Mouse (Mus musculus): ENCODE results near the gene Gm20388.

GRCm38 (mm10) chr8:124150536-124150935, 4239.9 kb downstream of the Gm20388 start:
- TF ChIP-seq CTCF (IDR thresholded peaks at IDR 0.05; ENCODE audit: low read depth) (no peak), EP300 (IDR thresholded peaks at IDR 0.05; ENCODE audit: low read depth) (no peak)

All from liver, embryonic 14.5 days (tissue).